Mouse (Mus musculus) limb, embryonic 14.5 days (tissue): ENCODE measurements around the gene Cox17. TPM values are rescaled to one million over a fixed set of nuclear protein-coding genes. Genes with fewer than 3 reads are reported as not detected.

ENCODE experiments used
- ATAC-seq: fragments of 200-750 bp; cut with Nextera tagmentation; 2 replicates; pipeline ENCODE4 v1.8.0; 2017; ENCODE audit warnings: low read depth, moderate number of reproducible peaks, moderate TSS enrichment; ENCODE audit not compliant: low FRiP score
- DNase-seq: peaks from one replicate; pipeline ENCODE4 v3.0.0-alpha.2; 2015; ENCODE audit warnings: low spot score
- H3K27ac ChIP-seq: fragments of 300-500 bp; sonication (generic); replicated peaks from 2 replicates; pipeline ENCODE4 v1.5.1; 2014; ENCODE audit warnings: low read depth, mild to moderate bottlenecking, low read length, moderate library complexity, mixed read lengths
- H3K27me3 ChIP-seq: fragments of 300-500 bp; sonication (generic); 2 replicates; pipeline ENCODE4 v1.6.1; 2014; ENCODE audit warnings: low read length, mixed read lengths; ENCODE audit not compliant: control insufficient read depth, insufficient read depth
- H3K36me3 ChIP-seq: fragments of 300-500 bp; sonication (generic); 2 replicates; pipeline ENCODE4 v1.6.1; 2014; ENCODE audit warnings: mild to moderate bottlenecking, low read length, moderate library complexity, mixed read lengths; ENCODE audit not compliant: control insufficient read depth, insufficient read depth
- H3K4me1 ChIP-seq: fragments of 300-500 bp; sonication (generic); 2 replicates; pipeline ENCODE4 v1.6.1; 2014; ENCODE audit warnings: antibody characterized with exemption, low read length, mixed read lengths; ENCODE audit not compliant: control insufficient read depth, insufficient read depth
- H3K4me2 ChIP-seq: fragments of 300-500 bp; sonication (generic); replicated peaks from 2 replicates; pipeline ENCODE4 v1.6.1; 2014; ENCODE audit warnings: low read depth, mild to moderate bottlenecking, low read length, moderate library complexity; ENCODE audit not compliant: severe bottlenecking
- H3K4me3 ChIP-seq: fragments of 300-500 bp; sonication (generic); replicated peaks from 2 replicates; pipeline ENCODE4 v1.5.1; 2014; ENCODE audit warnings: low read length
- H3K9ac ChIP-seq: fragments of 300-500 bp; sonication (generic); 2 replicates; pipeline ENCODE4 v1.6.1; 2014; ENCODE audit warnings: mild to moderate bottlenecking, low read depth, low read length, moderate library complexity; ENCODE audit not compliant: severe bottlenecking
- H3K9me3 ChIP-seq: fragments of 300-500 bp; sonication (generic); 2 replicates; pipeline ENCODE4 v1.6.1; 2016; ENCODE audit warnings: low read length; ENCODE audit not compliant: control insufficient read depth
- POLR2A ChIP-seq: fragments of 200-500 bp; IDR thresholded peaks from 2 replicates; pipeline ENCODE4 v1.8.0; 2012; ENCODE audit warnings: inconsistent platforms, mild to moderate bottlenecking, moderate library complexity, borderline replicate concordance; ENCODE audit not compliant: insufficient read depth, insufficient read length; ENCODE audit errors: extremely low read depth
- WGBS: fragments of 180-500 bp; shearing (Covaris S2); extraction: QIAGEN DNeasy Blood & Tissue Kit; methylation state at CpG from one replicate; pipeline ENCODE4 v1.1.7; 2014; 5-methylcytosine and 5-hydroxymethylcytosine counted together
- polyA plus RNA-seq, 2 experiments: library from polyadenylated mRNA; depleted of rRNA in 1 of 2; stranded (reverse) in 1 of 2; unstranded in 1 of 2; fragments of >200 nt; fragmentation: Nextera tagmentation in 1 of 2; extraction: Ambion mirVana in 1 of 2; gene quantifications; 2 replicates each; pipeline versions ENCODE4 v1.2.1 to v1.2.3; 2012 to 2014

Cox17 gene
- polyA plus RNA-seq, 2 experiments, result 83.6 to 124 TPM

GRCm38 (mm10) chr16:38394191-38394618 is 47.4 kb downstream of the Cox17 start:
- 85% methylated on average over 8 of the region's 8 CpGs for WGBS
- no peak for TF ChIP-seq POLR2A
- Histone ChIP-seq H3K27ac (no peak overlapping the region), H3K4me3 (no peak overlapping the region), H3K9me3 (no peaks in the 10 kb centered on the region), H3K4me2 (no peak overlapping the region), H3K9ac (no peak overlapping the region), H3K4me1 (peaks cover 10% of the 10 kb centered on the region), H3K36me3 (no peaks in the 10 kb centered on the region), H3K27me3 (no peaks in the 10 kb centered on the region)
- DNase-seq (no peak), ATAC-seq (no peak)

- Histone ChIP-seq H3K27me3 (no peaks in the 10 kb centered on the region), H3K27ac (no peak overlapping the region), H3K4me3 (no peak overlapping the region), H3K9me3 (no peaks in the 10 kb centered on the region), H3K9ac (no peak overlapping the region), H3K4me2 (no peak overlapping the region), H3K4me1 (peaks cover 20% of the 10 kb centered on the region), H3K36me3 (no peaks in the 10 kb centered on the region)
- ATAC-seq, result no peak
- DNase-seq, result no peak
- 62% methylated on average over 6 of the region's 6 CpGs for WGBS
- no peak for TF ChIP-seq POLR2A
Observed at GRCm38 (mm10) chr16:38395060-38395730, 48.4 kb downstream of the Cox17 start.

GRCm38 (mm10) chr16:38396155-38396554 is 49.4 kb downstream of the Cox17 start:
- Histone ChIP-seq H3K36me3 (no peaks in the 10 kb centered on the region), H3K9me3 (no peaks in the 10 kb centered on the region), H3K27me3 (no peaks in the 10 kb centered on the region), H3K9ac (no peak overlapping the region), H3K27ac (no peak overlapping the region), H3K4me2 (no peak overlapping the region; the same call in 1 of the 2 replicates), H3K4me3 (no peak overlapping the region), H3K4me1 (peaks cover 22% of the 10 kb centered on the region)
- 23% methylated on average over 13 of the region's 13 CpGs for WGBS
- ATAC-seq (peak; percentile 58), DNase-seq (peak; percentile 84)
- TF ChIP-seq POLR2A, result no peak

- H3K27ac ChIP-seq, result no peak overlapping the region
- TF ChIP-seq POLR2A, result no peak
- no peak overlapping the region for H3K4me3 ChIP-seq
- H3K4me1 ChIP-seq, result peaks cover 22% of the 10 kb centered on the region
- H3K9ac ChIP-seq, result no peak overlapping the region
- H3K4me2 ChIP-seq, result no peak overlapping the region
- no peaks in the 10 kb centered on the region for H3K27me3 ChIP-seq
- DNase-seq (no peak), ATAC-seq (no peak)
- no peaks in the 10 kb centered on the region for H3K36me3 ChIP-seq
- 90% methylated on average over 6 of the region's 6 CpGs for WGBS
- H3K9me3 ChIP-seq, result no peaks in the 10 kb centered on the region
Observed at GRCm38 (mm10) chr16:38398266-38398665, 51.5 kb downstream of the Cox17 start.

GRCm38 (mm10) chr16:38399076-38399475 is 52.3 kb downstream of the Cox17 start:
- 78% methylated on average over 3 of the region's 3 CpGs for WGBS
- Histone ChIP-seq H3K27me3 (no peaks in the 10 kb centered on the region), H3K4me1 (peaks cover 22% of the 10 kb centered on the region), H3K27ac (no peak overlapping the region), H3K9ac (no peak overlapping the region), H3K9me3 (no peaks in the 10 kb centered on the region), H3K36me3 (no peaks in the 10 kb centered on the region), H3K4me3 (no peak overlapping the region), H3K4me2 (no peak overlapping the region)
- DNase-seq (no peak), ATAC-seq (0 out of 2 replicates have a peak, but pooled peaks have one; percentile 8)
- TF ChIP-seq POLR2A, result no peak
